12 mouse cellular contexts compared by ENCODE assay signal in the genomic region with DNA sequence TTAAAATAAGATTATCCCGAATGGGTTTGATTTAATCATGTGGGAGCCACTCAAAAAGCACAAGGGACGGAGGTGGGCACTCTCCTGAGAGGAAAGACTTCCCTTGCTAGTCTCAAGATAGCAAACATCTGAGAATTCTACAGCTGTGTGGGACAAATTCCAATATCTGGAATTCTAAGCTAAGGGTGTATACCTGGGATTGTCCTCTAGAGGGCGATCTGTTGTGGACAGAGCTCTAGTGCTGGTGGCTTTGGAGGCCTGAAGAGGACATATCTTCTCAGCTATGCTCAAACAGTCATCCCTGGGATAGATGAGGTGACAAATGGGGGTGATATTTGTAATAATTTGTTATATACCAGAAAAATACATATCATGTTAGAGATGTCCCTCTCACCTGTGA.
DNase-seq lines count a peak whose midpoint lies in the region; ATAC-seq and TF ChIP-seq lines count a peak whose summit lies in the region.
"Had no signal": no experiment of that assay in that cellular context is flagged by ENCODE, and none has a peak within 500 bp of the region (broad histone marks: within the 10 kb centered on the region; RNA-seq: fewer than 3 reads in every experiment).

No protein-coding gene starts in this region.

- H3K9me3 ChIP-seq in kidney, postnatal 0 days (replicated peaks; ENCODE audit: low read length): no peaks in the 10 kb centered on the region
- no peaks in the 10 kb centered on the region for H3K9me3 ChIP-seq in ES-Bruce4 (replicated peaks; ENCODE audit: control insufficient read depth, insufficient read depth, low read length, poor library complexity, severe bottlenecking)
- no peaks in the 10 kb centered on the region for H3K9me3 ChIP-seq in embryonic facial prominence, embryonic 14.5 days (ENCODE audit: control insufficient read depth, low read length)
- H3K9me3 ChIP-seq: midbrain, embryonic 13.5 days; stomach, embryonic 15.5 days had no signal

- 48% methylated on average over 3 of the region's 3 CpGs for WGBS in cerebellum, adult 2 months
- WGBS in kidney, postnatal 0 days: 45% methylated on average over 3 of the region's 3 CpGs
- 43% methylated on average over 3 of the region's 3 CpGs for WGBS in embryonic facial prominence, embryonic 14.5 days

- ATAC-seq in kidney, postnatal 0 days (replicated peaks; ENCODE audit: low FRiP score, low read depth): no peak
- no peak for ATAC-seq in embryonic facial prominence, embryonic 14.5 days (ENCODE audit: low read depth)
- ATAC-seq: midbrain, embryonic 13.5 days had no signal

- H3K4me1 ChIP-seq in cerebellum, adult 2 months (ENCODE audit: control insufficient read depth, insufficient read depth, low read length): no peaks in the 10 kb centered on the region
- no peaks in the 10 kb centered on the region for H3K4me1 ChIP-seq in kidney, postnatal 0 days (replicated peaks; ENCODE audit: insufficient read depth, low read length)
- no peaks in the 10 kb centered on the region for H3K4me1 ChIP-seq in ES-Bruce4 (ENCODE audit: control insufficient read depth, insufficient read depth, low read length)
- H3K4me1 ChIP-seq in embryonic facial prominence, embryonic 14.5 days (ENCODE audit: control insufficient read depth, insufficient read depth, low read length): no peaks in the 10 kb centered on the region
- H3K4me1 ChIP-seq: midbrain, embryonic 13.5 days; stomach, embryonic 15.5 days had no signal

- TF ChIP-seq POLR2A in cerebellum, adult 2 months (IDR thresholded peaks at IDR 0.05; ENCODE audit: borderline replicate concordance, insufficient read depth, low read length): no peak
- TF ChIP-seq POLR2A in ES-Bruce4 (IDR thresholded peaks at IDR 0.05; ENCODE audit: insufficient read depth, low read length): no peak

- TF ChIP-seq EP300 in ES-Bruce4 (IDR thresholded peaks at IDR 0.05; ENCODE audit: insufficient read depth, low read depth, low read length): no peak

- no peak overlapping the region for H3K27ac ChIP-seq in cerebellum, adult 2 months (ENCODE audit: insufficient read depth, low read length)
- no peak overlapping the region for H3K27ac ChIP-seq in kidney, postnatal 0 days
- no peak overlapping the region for H3K27ac ChIP-seq in ES-Bruce4 (ENCODE audit: insufficient read depth, low read length)
- H3K27ac ChIP-seq in embryonic facial prominence, embryonic 14.5 days (replicated peaks; ENCODE audit: low read depth, low read length): no peak overlapping the region
- H3K27ac ChIP-seq: midbrain, embryonic 13.5 days; stomach, embryonic 15.5 days had no signal

- H3K27me3 ChIP-seq in cerebellum, adult 2 months (ENCODE audit: control insufficient read depth, insufficient read depth, low read length): no peaks in the 10 kb centered on the region
- H3K27me3 ChIP-seq in kidney, postnatal 0 days (ENCODE audit: insufficient read depth, low read length): no peaks in the 10 kb centered on the region
- H3K27me3 ChIP-seq in ES-Bruce4 (ENCODE audit: control insufficient read depth, insufficient read depth, low read length, poor library complexity, severe bottlenecking): no peaks in the 10 kb centered on the region
- no peaks in the 10 kb centered on the region for H3K27me3 ChIP-seq in embryonic facial prominence, embryonic 14.5 days (replicated peaks; ENCODE audit: control insufficient read depth, insufficient read depth, low read length)
- H3K27me3 ChIP-seq: midbrain, embryonic 13.5 days; stomach, embryonic 15.5 days had no signal

- no peaks in the 10 kb centered on the region for H3K36me3 ChIP-seq in kidney, postnatal 0 days (ENCODE audit: insufficient read depth, low read length)
- no peaks in the 10 kb centered on the region for H3K36me3 ChIP-seq in ES-Bruce4 (ENCODE audit: control insufficient read depth, insufficient read depth, low read length, poor library complexity, severe bottlenecking)
- no peaks in the 10 kb centered on the region for H3K36me3 ChIP-seq in embryonic facial prominence, embryonic 14.5 days (ENCODE audit: control insufficient read depth, insufficient read depth, low read length)
- H3K36me3 ChIP-seq: midbrain, embryonic 13.5 days; stomach, embryonic 15.5 days had no signal

- TF ChIP-seq CTCF in cerebellum, adult 2 months (IDR thresholded peaks at IDR 0.05; ENCODE audit: borderline replicate concordance, insufficient read depth, low read depth, low read length): peak; percentile 27; the same call in 1 of the 2 replicates
- peak; percentile 67 for TF ChIP-seq CTCF in kidney, postnatal 0 days (IDR thresholded peaks at IDR 0.05; ENCODE audit: low read depth)
- peak; percentile 30 for TF ChIP-seq CTCF in ES-Bruce4 (IDR thresholded peaks at IDR 0.05; ENCODE audit: low read depth, low read length)

- no peak for DNase-seq in cerebellum, adult 2 months
- DNase-seq in cerebellum, adult 8-10 months: no peak
- peak; percentile 59 for DNase-seq in kidney, postnatal 0 days (ENCODE audit: low spot score)
- no peak for DNase-seq in kidney, postnatal 25 days
- peak; percentile 16 for DNase-seq in embryonic facial prominence, embryonic 14.5 days (ENCODE audit: low spot score)
- no peak for DNase-seq in left cerebral cortex, adult 11 months (ENCODE audit: low spot score)
- no peak for DNase-seq in ovary, adult 18-20 months (ENCODE audit: low spot score)
- DNase-seq: kidney, adult 8-10 months had no signal

- no peak overlapping the region for H3K4me2 ChIP-seq in kidney, postnatal 0 days (ENCODE audit: low read length)
- no peak overlapping the region for H3K4me2 ChIP-seq in embryonic facial prominence, embryonic 14.5 days (ENCODE audit: low read depth, low read length)
- H3K4me2 ChIP-seq: heart, embryonic 11.5 days; midbrain, embryonic 13.5 days; stomach, embryonic 15.5 days had no signal

- H3K9ac ChIP-seq in kidney, postnatal 0 days (ENCODE audit: low read depth, low read length): no peak overlapping the region
- no peak overlapping the region for H3K9ac ChIP-seq in ES-Bruce4 (ENCODE audit: low read depth, poor library complexity, severe bottlenecking)
- H3K9ac ChIP-seq in embryonic facial prominence, embryonic 14.5 days (ENCODE audit: low read depth, low read length): no peak overlapping the region
- H3K9ac ChIP-seq: midbrain, embryonic 13.5 days; stomach, embryonic 15.5 days had no signal

- no peak overlapping the region for H3K4me3 ChIP-seq in cerebellum, adult 2 months (replicated peaks; ENCODE audit: insufficient read depth, low read depth, low read length)
- no peak overlapping the region for H3K4me3 ChIP-seq in kidney, postnatal 0 days (replicated peaks; ENCODE audit: low read depth, low read length)
- H3K4me3 ChIP-seq in ES-Bruce4 (ENCODE audit: low read depth, low read length): no peak overlapping the region
- no peak overlapping the region for H3K4me3 ChIP-seq in embryonic facial prominence, embryonic 14.5 days (ENCODE audit: low read depth, low read length)
- H3K4me3 ChIP-seq: midbrain, embryonic 13.5 days; stomach, embryonic 15.5 days had no signal

Comparison
In these comparisons a context has a peak if more than half of its experiments do, and no peak if none do; other contexts are left out.
1. DNase-seq: peak in kidney, postnatal 0 days (single experiment) and embryonic facial prominence, embryonic 14.5 days (single experiment); none in cerebellum, adult 2 months (0 of 2), cerebellum, adult 8-10 months (single experiment), kidney, postnatal 25 days (0 of 2), left cerebral cortex, adult 11 months (single experiment) and ovary, adult 18-20 months (single experiment).
2. Peak in every context shown above with its lines, with median percentiles within 50 percentile points of each other: CTCF ChIP-seq.